16 mouse cellular contexts compared by ENCODE assay signal in the genomic region with DNA sequence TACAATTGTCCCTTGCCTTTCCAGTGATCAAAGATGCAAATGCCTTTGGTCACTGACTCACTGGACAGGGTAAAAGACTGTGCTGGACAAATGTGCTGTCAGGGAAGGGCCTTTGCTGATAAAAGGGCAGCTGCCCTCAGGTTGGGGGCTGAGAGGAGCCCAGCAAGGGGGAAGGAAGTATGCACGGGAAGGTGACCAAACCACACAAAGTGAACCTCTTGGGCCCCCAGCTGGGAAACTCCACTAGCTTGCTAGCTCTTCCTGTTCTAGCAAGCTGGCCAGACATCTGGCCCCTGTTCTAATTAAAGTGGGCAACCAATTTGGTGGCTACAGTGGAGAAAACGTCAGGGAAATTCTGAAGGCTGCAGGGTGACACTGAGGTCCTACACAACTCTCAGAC.
DNase-seq lines count a peak whose midpoint lies in the region; ATAC-seq and TF ChIP-seq lines count a peak whose summit lies in the region.
"Had no signal": no experiment of that assay in that cellular context is flagged by ENCODE, and none has a peak within 500 bp of the region (broad histone marks: within the 10 kb centered on the region; RNA-seq: fewer than 3 reads in every experiment).

No protein-coding gene starts in this region.

- H3K27me3 ChIP-seq in forebrain, embryonic 10.5 days (ENCODE audit: poor library complexity, severe bottlenecking), result no peaks in the 10 kb centered on the region
- no peaks in the 10 kb centered on the region for H3K27me3 ChIP-seq in forebrain, postnatal 0 days (ENCODE audit: insufficient read depth, low read length)
- H3K27me3 ChIP-seq in stomach, postnatal 0 days (ENCODE audit: control insufficient read depth, insufficient read depth, low read length), result no peaks in the 10 kb centered on the region
- H3K27me3 ChIP-seq: embryonic facial prominence, embryonic 13.5 days; midbrain, embryonic 15.5 days had no signal

- TF ChIP-seq EP300 in stomach, postnatal 0 days (optimal IDR thresholded peaks at IDR 0.05), result no peak

- H3K9ac ChIP-seq in forebrain, postnatal 0 days, result no peak overlapping the region
- H3K9ac ChIP-seq in stomach, postnatal 0 days (ENCODE audit: low read length), result no peak overlapping the region
- H3K9ac ChIP-seq: embryonic facial prominence, embryonic 13.5 days; midbrain, embryonic 15.5 days had no signal

- H3K27ac ChIP-seq in forebrain, embryonic 10.5 days, result 0 out of 2 replicates have a peak overlapping the region, but pooled peaks have one; percentile 25
- H3K27ac ChIP-seq in forebrain, postnatal 0 days (ENCODE audit: low read depth, low read length), result no peak overlapping the region
- H3K27ac ChIP-seq in stomach, postnatal 0 days (replicated peaks), result no peak overlapping the region
- H3K27ac ChIP-seq: embryonic facial prominence, embryonic 13.5 days; gastrocnemius, adult 2 months; midbrain, embryonic 15.5 days had no signal

- H3K4me3 ChIP-seq in forebrain, embryonic 10.5 days, result no peak overlapping the region
- no peak overlapping the region for H3K4me3 ChIP-seq in forebrain, postnatal 0 days (ENCODE audit: low read depth, low read length)
- H3K4me3 ChIP-seq in stomach, postnatal 0 days (ENCODE audit: low read depth, low read length), result no peak overlapping the region
- H3K4me3 ChIP-seq: embryonic facial prominence, embryonic 13.5 days; gastrocnemius, adult 2 months; midbrain, embryonic 15.5 days had no signal

- H3K4me2 ChIP-seq in forebrain, postnatal 0 days (ENCODE audit: low read depth), result no peak overlapping the region
- H3K4me2 ChIP-seq in stomach, postnatal 0 days (replicated peaks; ENCODE audit: low read depth), result no peak overlapping the region
- H3K4me2 ChIP-seq: embryonic facial prominence, embryonic 13.5 days; midbrain, embryonic 15.5 days had no signal

- H3K36me3 ChIP-seq in forebrain, embryonic 10.5 days (replicated peaks), result no peaks in the 10 kb centered on the region
- no peaks in the 10 kb centered on the region for H3K36me3 ChIP-seq in forebrain, postnatal 0 days (ENCODE audit: insufficient read depth)
- H3K36me3 ChIP-seq in stomach, postnatal 0 days (ENCODE audit: control insufficient read depth, insufficient read depth, low read length), result no peaks in the 10 kb centered on the region
- H3K36me3 ChIP-seq: embryonic facial prominence, embryonic 13.5 days; midbrain, embryonic 15.5 days had no signal

- H3K9me3 ChIP-seq in forebrain, embryonic 10.5 days, result peaks cover 3% of the 10 kb centered on the region; the same call in 1 of the 2 replicates
- H3K9me3 ChIP-seq in forebrain, postnatal 0 days (ENCODE audit: low read length), result no peaks in the 10 kb centered on the region
- no peaks in the 10 kb centered on the region for H3K9me3 ChIP-seq in stomach, postnatal 0 days (ENCODE audit: control insufficient read depth, low read length)
- H3K9me3 ChIP-seq: embryonic facial prominence, embryonic 13.5 days; midbrain, embryonic 15.5 days had no signal

- 21% methylated on average over 2 of the region's 2 CpGs for WGBS in forebrain, embryonic 10.5 days
- WGBS in forebrain, postnatal 0 days, result 11% methylated on average over 2 of the region's 2 CpGs
- 59% methylated on average over 2 of the region's 2 CpGs for WGBS in stomach, postnatal 0 days

- no peak for ATAC-seq in forebrain, postnatal 0 days
- no peak for ATAC-seq in stomach, postnatal 0 days (ENCODE audit: low FRiP score, low TSS enrichment)
- no peak for ATAC-seq in inflammation-experienced regulatory T-cells, adult 6 months
- ATAC-seq: hindbrain, embryonic 16.5 days; midbrain, embryonic 15.5 days had no signal

- DNase-seq in forebrain, embryonic 10.5 days (ENCODE audit: extremely low spot score, low spot score), result no peak
- DNase-seq in forebrain, postnatal 0 days, result no peak
- DNase-seq in spleen, adult 18-20 months, result peak; percentile 49 to 69
- no peak for DNase-seq in spleen, adult 12 weeks (ENCODE audit: low spot score)
- peak; percentile 57 to 60 for DNase-seq in natural killer cell, adult 2 months (ENCODE audit: low spot score in 2 of 2)
- no peak for DNase-seq in stomach, postnatal 0 days (ENCODE audit: low spot score)
- DNase-seq in urinary bladder, postnatal 14 days (ENCODE audit: low spot score), result no peak
- DNase-seq: cerebellum, adult 11 months; gastrocnemius, adult 2 months; kidney, adult 8-10 months; kidney, postnatal 36 days; right cerebral cortex, postnatal 4 days had no signal

- H3K4me1 ChIP-seq in forebrain, embryonic 10.5 days, result peaks cover 12% of the 10 kb centered on the region
- H3K4me1 ChIP-seq in forebrain, postnatal 0 days (ENCODE audit: insufficient read depth), result no peaks in the 10 kb centered on the region
- no peaks in the 10 kb centered on the region for H3K4me1 ChIP-seq in stomach, postnatal 0 days (replicated peaks; ENCODE audit: control insufficient read depth, insufficient read depth)
- H3K4me1 ChIP-seq: midbrain, embryonic 15.5 days had no signal

- TF ChIP-seq CTCF in forebrain, postnatal 0 days (IDR thresholded peaks at IDR 0.05; ENCODE audit: low read depth), result no peak
- no peak for TF ChIP-seq CTCF in stomach, postnatal 0 days (IDR thresholded peaks at IDR 0.05; ENCODE audit: low read depth)

Comparison
In these comparisons a context has a peak if more than half of its experiments do, and no peak if none do; other contexts are left out.
1. DNase-seq: peak in spleen, adult 18-20 months (2 of 2) and natural killer cell, adult 2 months (2 of 2); none in forebrain, embryonic 10.5 days (single experiment), forebrain, postnatal 0 days (single experiment), spleen, adult 12 weeks (single experiment), stomach, postnatal 0 days (single experiment) and urinary bladder, postnatal 14 days (single experiment).